8 mouse cellular contexts compared by ENCODE assay signal in genomic region chr9:70503015-70503603, GRCm38 (mm10). TPM values are rescaled to one million over a fixed set of nuclear protein-coding genes. Genes with fewer than 3 reads are reported as not detected.
DNase-seq lines count a peak whose midpoint lies in the region; ATAC-seq and TF ChIP-seq lines count a peak whose summit lies in the region.

No protein-coding gene starts in this region.

- no peaks in the 10 kb centered on the region for H3K36me3 ChIP-seq in intestine, embryonic 16.5 days (ENCODE audit: control insufficient read depth, insufficient read depth, low read length)
- no peaks in the 10 kb centered on the region for H3K36me3 ChIP-seq in liver, embryonic 16.5 days (ENCODE audit: control insufficient read depth, insufficient read depth)
- peaks cover 5% of the 10 kb centered on the region; the same call in 1 of the 2 replicates for H3K36me3 ChIP-seq in thymus, adult 2 months (ENCODE audit: control insufficient read depth, insufficient read depth, low read length)

- peak; percentile 56 for ATAC-seq in Patski
- peak; percentile 72 for ATAC-seq in granulocyte monocyte progenitor cell, adult 5-6 weeks (replicated peaks; ENCODE audit: poor library complexity, severe bottlenecking)
- ATAC-seq in intestine, embryonic 16.5 days, result peak; percentile 93
- peak; percentile 78 for ATAC-seq in liver, embryonic 16.5 days (ENCODE audit: low read depth)

- TF ChIP-seq POLR2A in thymus, adult 2 months (IDR thresholded peaks at IDR 0.05; ENCODE audit: control insufficient read depth, extremely low read depth, insufficient read depth, low read length, poor library complexity), result no peak

- peak; percentile 61 for DNase-seq in 3134 (ENCODE audit: extremely low read depth, insufficient read length, low spot score)
- no peak for DNase-seq in Patski (ENCODE audit: low read depth, low spot score)
- peak; percentile 65 for DNase-seq in embryo, embryonic 10.5 days (ENCODE audit: low spot score)
- DNase-seq in naive thymus-derived CD4-positive, alpha-beta T cell, adult 2 months (ENCODE audit: low read depth), result peak; percentile 51
- DNase-seq in thymus, adult 2 months, result peak; percentile 59

- peaks cover 3% of the 10 kb centered on the region; the same call in 1 of the 2 replicates for H3K4me1 ChIP-seq in intestine, embryonic 16.5 days (ENCODE audit: control insufficient read depth, insufficient read depth, low read length)
- peaks cover 10% of the 10 kb centered on the region for H3K4me1 ChIP-seq in liver, embryonic 16.5 days (ENCODE audit: control insufficient read depth, low read depth, low read length)
- H3K4me1 ChIP-seq in thymus, adult 2 months (replicated peaks; ENCODE audit: control insufficient read depth, insufficient read depth, low read length), result peaks cover 8% of the 10 kb centered on the region

- no peaks in the 10 kb centered on the region for H3K9me3 ChIP-seq in intestine, embryonic 16.5 days (ENCODE audit: control insufficient read depth, low read length)
- no peaks in the 10 kb centered on the region for H3K9me3 ChIP-seq in liver, embryonic 16.5 days (replicated peaks; ENCODE audit: control insufficient read depth, low read length)

- TF ChIP-seq CTCF in Patski (IDR thresholded peaks at IDR 0.05), result no peak
- TF ChIP-seq CTCF in thymus, adult 2 months (IDR thresholded peaks at IDR 0.05; ENCODE audit: borderline replicate concordance, control insufficient read depth, extremely low read depth, insufficient read depth, low read length, poor library complexity), result no peak

- peak overlapping the region; percentile 73 for H3K4me3 ChIP-seq in intestine, embryonic 16.5 days (ENCODE audit: low read length)
- peak overlapping the region; percentile 97 for H3K4me3 ChIP-seq in liver, embryonic 16.5 days (ENCODE audit: low read depth, low read length)
- H3K4me3 ChIP-seq in thymus, adult 2 months (ENCODE audit: control insufficient read depth, insufficient read depth, low read length), result peak overlapping the region; percentile 92

- under 1% methylated on average over 39 of the region's 70 CpGs for WGBS in intestine, embryonic 16.5 days
- under 1% methylated on average over 34 of the region's 70 CpGs for WGBS in liver, embryonic 16.5 days (ENCODE audit: insufficient replicate concordance)
- WGBS in thymus, adult 2 months, result under 1% methylated on average over 64 of the region's 70 CpGs

- peak overlapping the region; percentile 99 for H3K27ac ChIP-seq in intestine, embryonic 16.5 days (ENCODE audit: low read length)
- peak overlapping the region; percentile 98 for H3K27ac ChIP-seq in liver, embryonic 16.5 days (ENCODE audit: low read length)
- H3K27ac ChIP-seq in thymus, adult 2 months (ENCODE audit: control insufficient read depth, insufficient read depth, low read length), result peak overlapping the region; percentile 73

- in situ Hi-C loops in Patski (cut with MboI; ENCODE audit: low pct_unique_long_range_greater_than_20kb), result no loop called here

- H3K4me2 ChIP-seq in intestine, embryonic 16.5 days (ENCODE audit: low read depth, low read length), result peak overlapping the region; percentile 53
- peak overlapping the region; percentile 74 for H3K4me2 ChIP-seq in liver, embryonic 16.5 days (ENCODE audit: low read depth, low read length)

- no peaks in the 10 kb centered on the region for H3K27me3 ChIP-seq in Patski
- H3K27me3 ChIP-seq in intestine, embryonic 16.5 days (replicated peaks; ENCODE audit: control insufficient read depth, insufficient read depth, low read length), result no peaks in the 10 kb centered on the region
- no peaks in the 10 kb centered on the region for H3K27me3 ChIP-seq in liver, embryonic 16.5 days (ENCODE audit: control insufficient read depth, insufficient read depth, low read depth, low read length)
- no peaks in the 10 kb centered on the region for H3K27me3 ChIP-seq in thymus, adult 2 months (ENCODE audit: control insufficient read depth, insufficient read depth, low read length)

- CTCF ChIA-PET in Patski (lab: Charles Lee), result interaction anchor here (1.3 kb wide), 1 partner anchor 18 kb away, joined by 3 read pairs; no protein-coding TSS in a partner anchor

- H3K9ac ChIP-seq in intestine, embryonic 16.5 days (ENCODE audit: low read depth, low read length), result peak overlapping the region; percentile 97
- H3K9ac ChIP-seq in liver, embryonic 16.5 days (ENCODE audit: low read depth, low read length), result peak overlapping the region; percentile 97

- POLR2A ChIA-PET in Patski (lab: Charles Lee), result interaction anchor here (0.7 to 1.0 kb wide), 2 partner anchors 12 to 40 kb away, joined by 3 read pairs; partner anchors contain the start of gene Sltm

RNA-seq across cellular contexts. Expression of gene Rnf111, which starts 0.4 kb away (rescaled TPM):
- polyA plus RNA-seq in Patski (2021), result 27.3 TPM
- total RNA-seq in granulocyte monocyte progenitor cell, adult 5-6 weeks (2014; fragmentation: Nextera tagmentation), result 42.8 and 45.7 TPM in 2 replicates
- total RNA-seq in granulocyte monocyte progenitor cell, adult 5-6 weeks (2017), result 23.0 and 31.6 TPM in 2 replicates
- 17.7 and 18.9 TPM in 2 replicates for polyA plus RNA-seq in intestine, embryonic 16.5 days (2015; fragmentation: Nextera tagmentation; extraction: Ambion mirVana)
- polyA plus RNA-seq in liver, embryonic 16.5 days (2015; fragmentation: Nextera tagmentation; extraction: Ambion mirVana), result 6.9 and 7.9 TPM in 2 replicates
- 94.5 and 111 TPM in 2 replicates for polyA plus RNA-seq in thymus, adult 2 months (2012; rRNA removed)

RNA-seq across cellular contexts. Expression of gene Sltm, which starts 39.4 kb away (rescaled TPM):
- 54.6 TPM for polyA plus RNA-seq in Patski (2021)
- 74.8 and 99.4 TPM in 2 replicates for total RNA-seq in granulocyte monocyte progenitor cell, adult 5-6 weeks (2014; fragmentation: Nextera tagmentation)
- 75.7 and 92.9 TPM in 2 replicates for total RNA-seq in granulocyte monocyte progenitor cell, adult 5-6 weeks (2017)
- polyA plus RNA-seq in intestine, embryonic 16.5 days (2015; fragmentation: Nextera tagmentation; extraction: Ambion mirVana), result 39.9 and 44.1 TPM in 2 replicates
- polyA plus RNA-seq in liver, embryonic 16.5 days (2015; fragmentation: Nextera tagmentation; extraction: Ambion mirVana), result 14.9 and 16.1 TPM in 2 replicates
- 14.8 and 15.7 TPM in 2 replicates for polyA plus RNA-seq in thymus, adult 2 months (2012; rRNA removed)
